Mouse (Mus musculus) testis, adult 2 months (tissue): ENCODE results near the gene Kdm6b. TPM values are rescaled to one million over a fixed set of nuclear protein-coding genes. Genes with fewer than 3 reads are reported as not detected.

Source experiments
- H3K27ac ChIP-seq: fragments of 200-500 bp; 2 replicates; pipeline ENCODE4 v1.5.1; 2012; ENCODE audit warnings: low read depth, low read length; ENCODE audit not compliant: control insufficient read depth, insufficient read depth
- H3K27me3 ChIP-seq: fragments of 200-500 bp; 2 replicates; pipeline ENCODE4 v1.6.1; 2012; ENCODE audit warnings: mild to moderate bottlenecking, low read length, moderate library complexity; ENCODE audit not compliant: control insufficient read depth, insufficient read depth
- H3K36me3 ChIP-seq: fragments of 200-500 bp; 2 replicates; pipeline ENCODE4 v1.6.1; 2012; ENCODE audit warnings: mild to moderate bottlenecking, low read length; ENCODE audit not compliant: control insufficient read depth, insufficient read depth
- H3K4me1 ChIP-seq: fragments of 200-500 bp; 2 replicates; pipeline ENCODE4 v1.6.1; 2012; ENCODE audit warnings: low read length; ENCODE audit not compliant: control insufficient read depth, insufficient read depth
- H3K4me3 ChIP-seq: fragments of 200-500 bp; 2 replicates; pipeline ENCODE4 v1.5.1; 2012; ENCODE audit warnings: low read depth, mild to moderate bottlenecking, low read length, moderate library complexity, mixed read lengths; ENCODE audit not compliant: control insufficient read depth
- CTCF ChIP-seq: fragments of 200-500 bp; IDR thresholded peaks from 2 replicates; pipeline ENCODE4 v1.5.1; 2012; ENCODE audit warnings: low read depth, mild to moderate bottlenecking, inconsistent platforms, low read length, moderate library complexity; ENCODE audit not compliant: control insufficient read depth, insufficient read depth, insufficient replicate concordance
- POLR2A ChIP-seq: fragments of 200-500 bp; IDR thresholded peaks from 2 replicates; pipeline ENCODE4 v1.6.1; 2012; ENCODE audit warnings: low read depth, mild to moderate bottlenecking, inconsistent platforms, low read length, moderate library complexity; ENCODE audit not compliant: control insufficient read depth
- polyA plus RNA-seq: library from polyadenylated mRNA; depleted of rRNA; stranded (reverse); fragments of >200 nt; gene quantifications from 2 replicates; pipeline ENCODE4 v1.2.3, GENCODE M21; 2012

Kdm6b gene
- polyA plus RNA-seq, 1 experiment: 8.0 TPM

DNA sequence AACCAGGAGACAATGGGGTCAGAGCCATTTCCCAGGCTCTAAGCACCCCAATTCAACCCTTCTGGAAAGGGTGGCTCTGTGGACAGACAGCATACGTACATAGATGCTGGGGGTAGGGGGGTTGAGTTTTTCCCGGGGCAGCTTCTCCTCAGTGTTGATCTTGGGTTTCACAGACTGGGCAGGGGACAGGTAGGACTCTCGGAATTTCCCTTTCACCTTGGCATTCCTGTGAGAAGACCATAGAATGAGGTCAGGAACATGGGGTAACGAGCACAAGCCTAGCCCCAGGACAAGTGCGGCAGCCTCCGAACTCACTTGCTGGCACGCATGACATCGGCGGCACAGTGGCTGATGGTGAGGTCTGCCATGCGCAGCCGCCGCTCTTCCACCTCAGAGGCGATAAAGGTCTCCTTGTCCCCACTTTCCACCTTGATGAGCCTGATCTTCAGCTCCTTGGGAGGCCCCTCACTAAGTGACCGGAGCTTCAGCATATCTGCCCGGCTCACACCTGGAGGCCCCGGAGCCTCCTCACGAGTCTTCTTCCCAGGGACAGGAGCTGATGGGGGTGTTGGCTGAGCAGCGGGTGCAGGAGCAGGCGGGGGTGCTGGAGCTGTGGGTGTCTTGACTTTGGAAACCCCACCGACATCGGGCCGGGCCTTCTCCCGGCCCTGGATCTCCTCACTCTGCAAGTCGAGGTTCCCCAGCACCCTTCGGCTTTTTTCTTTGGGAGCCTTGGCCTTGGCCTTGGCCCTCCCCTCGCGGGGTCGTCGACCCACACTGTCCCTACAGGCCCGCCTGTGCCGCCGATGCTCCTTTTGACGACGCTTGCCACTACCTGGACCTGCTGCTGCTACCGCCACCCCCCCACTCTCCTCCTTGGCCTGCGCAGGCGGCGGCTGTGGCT is 9.5 kb downstream of the Kdm6b start:
- Histone ChIP-seq H3K4me1 (peaks cover 27% of the 10 kb centered on the region), H3K4me3 (no peak overlapping the region; the same call in 1 of the 2 replicates), H3K36me3 (no peaks in the 10 kb centered on the region; the same call in 1 of the 2 replicates), H3K27me3 (no peaks in the 10 kb centered on the region), H3K27ac (no peak overlapping the region)
- no peak for TF ChIP-seq POLR2A
- TF ChIP-seq CTCF: no peak

DNA sequence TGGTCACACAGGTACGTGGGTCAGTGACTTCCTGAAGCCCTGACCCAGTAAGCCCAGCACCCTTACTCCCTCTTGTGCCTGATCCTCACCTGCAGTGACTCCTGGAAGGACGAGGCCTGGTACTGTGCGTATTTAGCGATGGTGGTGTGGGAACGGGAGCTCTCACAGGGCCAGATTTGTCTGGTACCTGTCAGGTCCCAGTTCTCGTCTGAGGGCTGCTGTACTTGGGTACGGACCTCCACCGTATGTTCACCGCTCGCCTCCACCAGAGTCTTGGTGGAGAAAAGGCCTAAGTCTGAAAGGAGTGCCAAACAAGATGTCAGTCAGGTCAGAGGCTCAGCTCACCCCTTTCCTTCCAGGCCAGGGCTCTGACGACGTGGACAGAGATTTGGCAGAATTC is 11.5 kb downstream of the Kdm6b start:
- Histone ChIP-seq H3K36me3 (no peaks in the 10 kb centered on the region; the same call in 1 of the 2 replicates), H3K4me1 (peaks cover 29% of the 10 kb centered on the region), H3K27me3 (no peaks in the 10 kb centered on the region), H3K4me3 (peak overlapping the region; percentile 87), H3K27ac (no peak overlapping the region)
- TF ChIP-seq POLR2A (no peak), CTCF (no peak)

DNA sequence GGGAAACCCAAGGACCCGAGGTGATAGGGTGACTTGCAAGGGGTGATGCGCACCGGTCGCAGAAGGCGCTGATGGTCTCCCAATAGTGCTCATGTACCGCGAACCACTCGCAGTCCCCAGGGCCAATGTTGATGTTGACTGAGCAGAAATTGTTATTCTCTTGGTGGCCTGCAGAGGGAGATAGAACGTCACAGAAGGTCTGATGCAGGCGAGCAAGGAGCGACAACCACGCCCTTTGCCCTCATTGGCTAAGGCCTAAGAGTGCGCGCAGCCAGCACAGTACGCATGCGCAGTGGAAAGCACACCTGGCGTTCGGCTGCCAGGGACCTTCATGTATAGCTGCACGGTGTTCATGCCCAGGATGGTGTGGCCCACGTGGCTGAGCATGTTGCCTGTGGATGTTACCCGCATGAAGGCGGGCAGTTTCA is 12.3 kb downstream of the Kdm6b start:
- TF ChIP-seq CTCF: peak; percentile 83
- TF ChIP-seq POLR2A: peak; percentile 73
- Histone ChIP-seq H3K27me3 (no peaks in the 10 kb centered on the region), H3K36me3 (no peaks in the 10 kb centered on the region; the same call in 1 of the 2 replicates), H3K4me1 (peaks cover 32% of the 10 kb centered on the region), H3K4me3 (peak overlapping the region; percentile 87), H3K27ac (peak overlapping the region; percentile 75)

DNA sequence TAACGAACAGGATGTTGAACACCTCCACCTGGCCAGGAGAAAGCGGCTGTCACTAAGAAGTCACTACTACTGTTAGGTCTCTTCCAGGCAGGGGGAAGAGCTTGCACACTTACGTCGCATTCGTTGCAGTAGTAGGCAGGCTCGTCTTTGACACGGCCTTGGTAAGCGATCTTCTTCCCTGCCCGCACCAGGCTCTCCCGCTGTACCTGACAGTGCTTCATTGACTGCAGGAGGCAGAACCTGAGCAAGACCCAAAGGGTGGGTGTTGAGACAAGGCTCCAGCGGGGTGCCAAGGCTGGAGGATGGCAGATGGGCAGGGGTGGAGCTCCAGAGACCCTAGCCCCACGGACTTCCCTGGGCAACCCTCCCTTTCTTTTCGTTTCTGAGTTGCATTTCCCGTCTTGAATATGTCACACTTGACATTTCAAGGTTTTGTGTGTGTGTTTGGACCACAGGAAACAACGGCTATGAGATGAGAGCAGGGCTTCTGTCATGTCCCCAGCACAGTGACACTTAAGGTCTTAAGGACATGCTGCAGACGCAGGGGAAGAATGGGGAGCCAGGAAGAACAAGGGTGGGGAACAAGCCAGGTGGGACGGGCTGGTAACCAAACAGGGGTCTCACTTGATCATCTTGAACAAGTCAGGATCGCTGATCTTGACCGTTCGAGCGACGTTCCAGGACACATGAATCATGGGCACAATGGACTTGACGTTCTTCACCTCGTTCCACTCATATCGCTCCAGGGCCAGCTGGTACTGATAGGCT is 13.2 kb downstream of the Kdm6b start:
- H3K36me3 ChIP-seq: no peaks in the 10 kb centered on the region; the same call in 1 of the 2 replicates
- no peaks in the 10 kb centered on the region for H3K27me3 ChIP-seq
- TF ChIP-seq POLR2A (peak; percentile 13; the same call in 1 of the 2 replicates), CTCF (no peak)
- H3K27ac ChIP-seq: peak overlapping the region; percentile 67
- peaks cover 32% of the 10 kb centered on the region for H3K4me1 ChIP-seq
- peak overlapping the region; percentile 87 for H3K4me3 ChIP-seq

DNA sequence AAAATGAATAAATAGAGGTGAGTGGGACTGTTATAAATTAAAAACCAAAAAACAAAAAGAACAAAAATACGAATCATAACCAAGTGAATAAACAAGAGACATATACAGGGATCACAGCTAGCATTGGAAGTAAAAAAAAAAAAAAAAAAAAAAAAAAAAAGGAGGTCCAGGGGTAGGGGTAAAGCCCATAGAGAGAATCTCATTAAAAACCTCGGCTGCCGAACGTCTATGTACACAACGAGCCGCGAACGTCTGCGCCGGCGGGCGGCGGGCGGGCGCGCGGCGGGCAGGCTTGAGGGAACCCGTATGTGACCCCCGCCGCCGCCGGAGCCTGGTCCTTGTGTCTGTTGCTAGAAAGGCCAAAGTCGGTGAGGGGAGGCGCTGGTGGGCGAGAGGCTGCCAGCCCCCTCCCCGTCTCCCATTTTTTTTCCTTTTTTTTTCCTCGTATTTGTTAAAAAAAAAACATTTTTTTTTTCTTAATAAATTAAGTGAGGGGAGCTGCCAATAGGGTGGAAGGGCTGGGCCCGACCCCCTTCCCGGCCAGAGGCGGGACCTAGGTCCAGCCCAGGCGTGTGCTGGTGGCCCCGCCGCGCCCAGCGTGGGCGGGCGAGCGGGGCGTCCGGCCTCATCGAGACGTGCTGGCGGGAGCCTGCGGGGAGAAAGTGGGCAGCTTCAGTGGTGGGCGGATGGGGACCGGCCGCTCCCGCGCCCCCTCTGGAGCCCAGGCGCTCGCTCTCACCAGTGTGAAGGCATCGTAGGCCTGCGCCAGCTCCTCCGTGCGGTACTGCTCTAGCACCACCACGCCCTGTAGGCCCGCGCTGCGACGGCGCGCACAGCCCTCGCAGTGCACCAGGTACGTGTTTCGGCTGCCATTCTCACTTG is 14.0 kb downstream of the Kdm6b start:
- peak overlapping the region; percentile 67 for H3K27ac ChIP-seq
- H3K4me3 ChIP-seq: peak overlapping the region; percentile 87
- H3K27me3 ChIP-seq: no peaks in the 10 kb centered on the region
- no peaks in the 10 kb centered on the region; the same call in 1 of the 2 replicates for H3K36me3 ChIP-seq
- peaks cover 32% of the 10 kb centered on the region for H3K4me1 ChIP-seq
- TF ChIP-seq POLR2A: no peak
- TF ChIP-seq CTCF: no peak

DNA sequence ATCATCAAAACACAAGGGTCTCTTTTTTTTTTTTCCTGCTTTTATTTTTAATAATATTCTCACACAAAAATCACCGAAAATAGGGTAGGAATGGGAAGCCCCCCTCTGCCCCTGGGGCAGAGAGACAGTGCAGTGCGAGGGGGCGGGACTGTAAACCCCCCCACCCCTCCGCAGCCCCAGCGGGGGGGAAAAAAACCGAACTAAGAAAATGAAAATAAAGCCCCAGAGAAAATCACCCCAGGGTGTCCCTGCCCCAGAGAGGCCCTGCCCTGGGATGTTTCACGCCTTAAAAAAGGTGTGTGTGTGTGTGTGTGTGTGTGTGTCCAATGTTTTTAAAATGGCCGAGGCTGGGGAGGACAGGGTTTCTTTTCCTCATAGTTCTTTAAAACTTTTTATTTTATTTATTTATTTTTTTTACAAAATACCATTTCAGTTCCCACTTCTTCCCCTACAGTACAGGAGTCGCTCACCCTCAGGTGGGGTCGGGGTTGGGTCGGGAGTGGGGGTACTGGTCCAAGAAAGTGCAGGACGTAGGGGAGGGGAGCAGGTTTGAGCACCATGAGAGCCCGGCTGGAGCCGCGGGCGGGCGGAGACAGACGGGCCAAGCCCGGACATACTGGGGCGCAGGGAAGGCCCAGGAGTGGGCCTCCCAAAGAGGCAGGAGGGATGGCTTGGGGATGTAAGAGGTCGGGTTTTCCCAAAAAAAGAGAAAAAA is 14.8 kb downstream of the Kdm6b start:
- TF ChIP-seq POLR2A (no peak), CTCF (no peak)
- no peaks in the 10 kb centered on the region for H3K27me3 ChIP-seq
- peaks cover 32% of the 10 kb centered on the region for H3K4me1 ChIP-seq
- peak overlapping the region; percentile 91 for H3K4me3 ChIP-seq
- H3K36me3 ChIP-seq: no peaks in the 10 kb centered on the region; the same call in 1 of the 2 replicates
- H3K27ac ChIP-seq: no peak overlapping the region; the same call in 1 of the 2 replicates
